Mouse (Mus musculus) ES-Bruce4 (cell line): ENCODE measurements around the gene Ptprs.

ENCODE experiments used
- CTCF ChIP-seq: IDR thresholded peaks from one replicate; pipeline ENCODE4 v1.8.1; 2011; ENCODE audit warnings: low read depth, low read length
- POLR2A ChIP-seq: IDR thresholded peaks from one replicate; pipeline ENCODE4 v1.8.1; 2011; ENCODE audit warnings: low read length; ENCODE audit not compliant: insufficient read depth

DNA sequence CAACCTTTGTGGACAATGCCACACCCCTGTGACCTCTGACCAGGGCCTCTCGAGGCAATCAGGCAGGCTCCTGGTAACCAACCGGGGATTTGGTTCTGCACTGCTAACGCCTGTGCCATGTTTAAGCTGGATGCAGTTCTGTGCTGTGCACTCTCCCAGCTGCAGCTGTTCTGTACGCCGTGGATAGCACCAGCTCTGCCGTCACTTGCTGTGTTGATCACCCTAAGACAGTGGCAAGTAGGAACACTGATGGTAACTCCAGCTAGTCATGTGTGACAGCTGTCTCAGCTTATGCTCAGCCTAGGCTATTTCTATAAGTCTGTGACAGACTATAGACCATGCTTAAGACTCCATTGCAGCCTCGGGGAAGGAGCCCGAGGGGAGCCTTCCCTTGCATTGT is 93.3 kb downstream of the Ptprs start:
- no peak for TF ChIP-seq CTCF
- TF ChIP-seq POLR2A, result no peak
